27 mouse cellular contexts compared by ENCODE assay signal in the genomic region with DNA sequence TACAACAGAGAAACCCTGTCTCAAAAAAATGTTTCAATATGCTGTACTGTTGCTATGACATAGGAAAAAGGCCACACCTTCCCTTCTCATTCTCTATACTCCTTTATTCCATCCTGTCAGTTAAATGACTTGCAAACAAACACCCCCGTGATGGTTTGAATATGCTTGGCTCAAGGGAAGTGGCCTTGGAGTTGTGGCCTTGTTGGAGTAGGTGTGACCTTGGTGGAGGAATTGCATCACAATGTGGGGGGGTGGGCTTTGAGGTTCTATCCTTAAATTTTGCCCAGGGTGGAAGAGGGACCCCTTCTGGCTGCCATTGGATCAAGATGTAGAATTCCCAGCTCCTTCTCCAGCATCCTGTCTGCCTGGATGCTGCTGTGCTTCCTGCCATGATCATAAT.
"Had no signal": no experiment of that assay in that cellular context is flagged by ENCODE, and none has a peak within 500 bp of the region (broad histone marks: within the 10 kb centered on the region; RNA-seq: fewer than 3 reads in every experiment).

No protein-coding gene starts in this region.

- H3K4me3 ChIP-seq: limb, embryonic 10.5 days; limb, embryonic 12.5 days; limb, embryonic 13.5 days; limb, embryonic 15.5 days; liver, embryonic 12.5 days; liver, embryonic 13.5 days; liver, embryonic 15.5 days; lung, embryonic 15.5 days; megakaryocyte, embryonic 14.5 days; midbrain, embryonic 10.5 days; midbrain, embryonic 12.5 days; midbrain, embryonic 13.5 days; midbrain, embryonic 15.5 days; myocyte; neural tube, embryonic 12.5 days had no signal

- H3K36me3 ChIP-seq: limb, embryonic 10.5 days; limb, embryonic 12.5 days; limb, embryonic 13.5 days; limb, embryonic 15.5 days; liver, embryonic 12.5 days; liver, embryonic 13.5 days; liver, embryonic 15.5 days; lung, embryonic 15.5 days; midbrain, embryonic 10.5 days; midbrain, embryonic 12.5 days; midbrain, embryonic 13.5 days; midbrain, embryonic 15.5 days; neural tube, embryonic 12.5 days had no signal

- H3K4me1 ChIP-seq: limb, embryonic 10.5 days; limb, embryonic 12.5 days; limb, embryonic 13.5 days; limb, embryonic 15.5 days; liver, embryonic 12.5 days; liver, embryonic 13.5 days; liver, embryonic 15.5 days; lung, embryonic 15.5 days; megakaryocyte, embryonic 14.5 days; midbrain, embryonic 10.5 days; midbrain, embryonic 12.5 days; midbrain, embryonic 13.5 days; midbrain, embryonic 15.5 days; neural tube, embryonic 12.5 days had no signal

- H3K27ac ChIP-seq: limb, embryonic 10.5 days; limb, embryonic 12.5 days; limb, embryonic 13.5 days; limb, embryonic 15.5 days; liver, embryonic 12.5 days; liver, embryonic 13.5 days; liver, embryonic 14.5 days; liver, embryonic 15.5 days; lung, embryonic 15.5 days; macrophage; midbrain, embryonic 10.5 days; midbrain, embryonic 12.5 days; midbrain, embryonic 13.5 days; midbrain, embryonic 15.5 days; neural tube, embryonic 12.5 days had no signal

- H3K27me3 ChIP-seq: limb, embryonic 12.5 days; limb, embryonic 13.5 days; limb, embryonic 15.5 days; liver, embryonic 12.5 days; liver, embryonic 13.5 days; liver, embryonic 15.5 days; lung, embryonic 15.5 days; megakaryocyte, embryonic 14.5 days; midbrain, embryonic 12.5 days; midbrain, embryonic 13.5 days; midbrain, embryonic 15.5 days; neural tube, embryonic 12.5 days had no signal

- H3K9me3 ChIP-seq: limb, embryonic 10.5 days; limb, embryonic 12.5 days; limb, embryonic 15.5 days; liver, embryonic 12.5 days; liver, embryonic 13.5 days; liver, embryonic 15.5 days; lung, embryonic 15.5 days; midbrain, embryonic 10.5 days; midbrain, embryonic 12.5 days; midbrain, embryonic 13.5 days; midbrain, embryonic 15.5 days; neural tube, embryonic 12.5 days had no signal

- DNase-seq: left cerebral cortex, postnatal 4 days; liver; liver, embryonic 13.5 days; liver, postnatal 0 days; lung, adult 18-20 months; lung, adult 2 months; lung, postnatal 10 days; lung, postnatal 14 days; lung, postnatal 36 days; lung, postnatal 4 days; midbrain, embryonic 14.5 days had no signal
